Mouse (Mus musculus) erythroblast, embryonic 14.5 days (primary cell): ENCODE data around the gene Stkld1.

ENCODE experiments used
- GATA1 ChIP-seq: IDR thresholded peaks from 2 replicates; pipeline ENCODE4 v1.6.1; 2012; ENCODE audit warnings: low read length, inconsistent platforms, mixed read lengths
- TAL1 ChIP-seq: IDR thresholded peaks from 3 replicates; pipeline ENCODE4 v1.6.1; 2012; ENCODE audit warnings: low read length, inconsistent platforms, mixed read lengths

DNA sequence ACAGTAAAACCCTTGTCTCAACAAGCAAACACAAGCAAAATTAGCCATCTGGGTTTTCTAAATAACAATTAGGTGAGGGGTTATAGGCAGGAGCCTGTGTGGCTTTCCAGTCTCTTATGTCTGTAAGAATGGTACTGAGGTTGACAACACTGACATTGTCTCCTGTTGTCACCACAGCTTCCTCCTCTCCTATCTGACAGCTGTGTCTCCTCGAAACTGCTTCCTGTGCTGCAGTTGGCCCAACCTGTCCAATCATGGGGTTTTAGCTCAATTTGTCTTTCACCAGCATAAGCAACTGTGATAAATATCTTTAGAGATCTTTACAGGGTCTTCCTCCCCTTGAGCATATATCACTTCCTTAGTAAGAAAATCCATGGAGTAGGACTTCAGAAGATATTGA, 2.6 kb downstream of the Stkld1 start:
- no peak for TF ChIP-seq TAL1
- no peak for TF ChIP-seq GATA1
